Mouse (Mus musculus): Measurements from ENCODE around the gene Tmem161a. TPM values are rescaled to one million over a fixed set of nuclear protein-coding genes. Genes with fewer than 3 reads are reported as not detected.
A peak's percentile ranks its signal among the peaks of the same experiment; 100 is the strongest.
"Not testable (repeated sequence)": the region's sequence is repeated elsewhere in the genome, so short reads cannot be mapped to it uniquely, and the experiment has no call there.

Gene Tmem161a
- total RNA-seq, 2 experiments from 2014 or later: 99.2 to 103 TPM

DNA sequence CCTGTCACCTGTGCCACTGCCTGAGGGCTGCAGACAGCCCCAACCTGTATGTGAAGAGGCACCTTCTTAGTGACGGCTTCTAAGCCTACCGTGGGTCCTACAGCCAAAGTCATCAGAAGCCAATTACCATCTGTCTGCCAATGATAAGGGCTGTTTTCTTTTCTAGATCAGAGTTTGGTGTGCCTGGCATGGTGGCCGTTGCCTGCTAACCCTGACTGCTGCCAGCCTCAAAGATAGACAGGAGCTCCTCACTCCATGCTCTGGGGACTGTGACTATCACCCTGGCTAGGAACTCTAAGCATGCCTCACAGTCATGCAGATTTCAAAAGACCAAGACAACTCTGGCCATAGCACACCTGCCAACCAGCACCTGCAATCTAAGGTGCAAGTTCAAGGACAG is 29.3 kb downstream of the Tmem161a start:
- intact Hi-C loops (cut with DNase I): loop anchor here (2.0 kb wide), 1 partner anchor 21 kb away; no protein-coding TSS in a partner anchor

GRCm38 (mm10) chr8:70203072-70203471 is 30.9 kb downstream of the Tmem161a start:
- intact Hi-C loops (cut with DNase I): no loop called here
- no peak for DNase-seq

More for the DNA sequence above, 29.3 kb downstream of the Tmem161a start:
- DNase-seq: no peak

DNA sequence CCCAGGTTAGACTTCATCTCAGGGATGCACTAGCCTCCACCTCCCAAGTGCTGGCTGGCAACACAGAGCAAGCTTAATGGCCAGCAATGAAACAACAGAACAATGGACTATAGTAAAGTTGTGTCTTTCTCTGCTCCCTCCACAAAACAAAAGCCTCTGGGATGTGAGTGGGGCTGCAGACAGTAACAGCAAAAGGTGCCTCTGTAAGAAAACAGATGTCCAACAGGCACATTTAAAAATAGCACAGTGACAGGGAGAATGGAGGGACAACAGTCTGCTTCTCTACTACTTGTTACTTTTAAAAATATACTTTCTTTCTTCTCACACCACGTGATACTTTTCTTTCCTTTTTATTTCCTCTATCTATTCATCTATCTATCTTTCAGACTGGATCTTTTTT is 32.6 kb downstream of the Tmem161a start:
- no peak for DNase-seq
- intact Hi-C loops (cut with DNase I): no loop called here

DNA sequence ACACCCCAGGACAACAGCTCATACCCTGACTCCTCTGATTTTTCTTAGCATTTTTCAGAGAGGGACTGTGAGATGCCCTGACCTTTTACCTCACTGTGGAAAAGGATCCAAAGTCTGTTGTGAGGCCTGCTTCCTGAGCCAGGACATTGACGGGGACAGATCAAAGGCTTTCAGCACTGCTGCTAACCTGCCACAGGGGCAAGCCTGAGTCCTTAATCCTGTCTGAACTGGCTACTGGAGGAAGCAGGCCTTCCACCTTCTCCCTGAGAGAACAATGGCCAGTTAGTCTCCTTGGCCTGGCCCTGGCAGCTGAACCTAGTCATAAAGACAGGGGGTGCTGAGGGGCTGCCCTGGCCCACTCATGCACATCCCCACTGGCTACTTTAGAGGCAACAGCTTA is 36.0 kb downstream of the Tmem161a start:
- intact Hi-C loops (cut with DNase I): no loop called here
- DNase-seq: no peak

DNA sequence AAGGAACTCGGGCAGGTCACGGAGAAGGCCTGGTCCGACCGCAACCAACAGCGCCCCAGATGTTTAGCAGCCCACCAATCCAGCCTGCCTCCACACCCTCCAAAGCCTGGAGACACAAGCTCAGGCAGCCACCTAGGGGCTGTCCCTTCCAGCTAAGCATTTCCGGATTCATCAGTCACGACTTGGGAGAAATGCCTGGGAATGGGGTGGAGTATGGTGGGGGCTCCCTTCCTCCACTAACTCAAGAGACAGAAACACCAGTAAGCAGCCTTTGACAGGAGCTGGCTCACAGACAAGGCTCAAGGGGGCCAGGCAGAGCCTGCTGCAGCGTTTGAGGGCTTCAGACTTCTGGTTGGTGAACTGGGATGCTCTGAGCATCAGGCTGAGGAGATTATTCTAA is 38.4 kb downstream of the Tmem161a start:
- DNase-seq: no peak
- intact Hi-C loops (cut with DNase I): no loop called here

DNA sequence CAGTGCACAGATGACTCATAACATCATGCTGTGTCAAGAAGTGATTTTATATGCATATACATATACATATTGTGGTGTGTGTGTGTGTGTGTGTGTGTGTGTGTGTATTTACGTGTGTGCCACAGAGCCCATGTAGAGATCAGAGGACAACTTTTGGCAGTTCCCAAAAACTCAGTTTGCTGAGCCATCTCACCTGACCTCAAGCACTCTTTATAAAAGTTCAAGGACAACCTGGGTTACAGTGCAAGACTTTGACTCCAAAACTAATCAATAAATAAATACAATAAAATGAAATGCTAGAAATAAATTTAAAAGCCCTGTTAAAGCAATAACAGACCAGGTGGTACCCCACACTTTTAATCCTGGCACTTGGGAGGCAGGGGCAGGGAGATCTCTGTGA is 39.1 kb downstream of the Tmem161a start:
- DNase-seq: no peak
- intact Hi-C loops (cut with DNase I): no loop called here

GRCm38 (mm10) chr8:70211726-70212111 is 39.6 kb downstream of the Tmem161a start:
- no peak for DNase-seq
- intact Hi-C loops (cut with DNase I): no loop called here

GRCm38 (mm10) chr8:70212112-70213055 is 40.2 kb downstream of the Tmem161a start, which contains the start of gene Slc25a42:
TSS of gene Slc25a42 (minus strand) at chr8:70212305.
- DNase-seq: peak; percentile 94 to 97
- intact Hi-C loops (cut with DNase I): no loop called here

- intact Hi-C loops (cut with DNase I): no loop called here
These were observed 42.3 kb downstream of the Tmem161a start for GRCm38 (mm10) chr8:70214411-70214810.

DNA sequence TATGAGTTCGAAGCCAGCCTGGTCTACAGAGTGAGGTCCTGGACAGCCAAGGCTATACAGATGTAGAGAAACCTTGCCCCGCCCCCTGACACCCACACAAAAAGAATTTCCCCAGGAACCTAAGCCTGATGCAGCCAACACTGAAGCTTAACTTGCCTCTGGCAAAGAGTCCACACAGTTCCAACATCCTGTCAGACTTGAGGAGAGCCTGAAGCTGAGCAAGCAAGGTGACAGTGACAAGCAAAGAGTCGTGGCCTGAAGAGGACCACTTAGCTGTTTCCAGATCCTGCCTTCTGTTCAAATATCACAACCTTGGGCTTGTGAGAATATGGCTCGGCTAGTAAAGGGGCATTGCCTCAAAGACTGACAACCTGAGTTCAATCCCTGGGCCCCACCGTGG is 42.9 kb downstream of the Tmem161a start:
- DNase-seq: no peak
- intact Hi-C loops (cut with DNase I): no loop called here

More at GRCm38 (mm10) chr8:70214411-70214810, 42.3 kb downstream of the Tmem161a start:
- DNase-seq: no peak

- intact Hi-C loops (cut with DNase I); DNase-seq: not testable (repeated sequence)
These were observed 44.0 kb downstream of the Tmem161a start for GRCm38 (mm10) chr8:70216161-70216560.

DNA sequence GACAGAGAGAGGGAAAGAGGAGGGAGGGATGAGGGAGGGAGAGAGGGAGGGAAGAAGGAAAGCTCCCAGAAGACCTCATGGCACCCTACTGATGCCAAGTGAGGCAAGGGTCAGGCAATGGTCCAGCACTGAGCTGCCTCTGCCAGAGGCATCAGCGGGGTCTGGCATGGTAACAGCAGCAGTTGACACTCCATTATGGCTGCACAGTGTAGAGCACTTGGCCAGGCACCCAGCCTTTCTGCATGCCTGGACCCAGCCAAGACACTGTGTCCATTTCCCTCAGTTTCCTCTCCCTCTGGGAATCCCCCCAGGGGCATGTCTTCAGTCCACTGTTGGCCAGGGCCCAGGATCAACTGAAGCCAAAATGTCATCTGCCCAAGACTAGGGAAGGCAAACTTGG is 44.4 kb downstream of the Tmem161a start:
- intact Hi-C loops (cut with DNase I): no loop called here

GRCm38 (mm10) chr8:70217441-70217840 is 45.3 kb downstream of the Tmem161a start:
- DNase-seq: no peak
- intact Hi-C loops (cut with DNase I): no loop called here

More for the DNA sequence above, 44.4 kb downstream of the Tmem161a start:
- DNase-seq: peak; percentile 78 to 80

DNA sequence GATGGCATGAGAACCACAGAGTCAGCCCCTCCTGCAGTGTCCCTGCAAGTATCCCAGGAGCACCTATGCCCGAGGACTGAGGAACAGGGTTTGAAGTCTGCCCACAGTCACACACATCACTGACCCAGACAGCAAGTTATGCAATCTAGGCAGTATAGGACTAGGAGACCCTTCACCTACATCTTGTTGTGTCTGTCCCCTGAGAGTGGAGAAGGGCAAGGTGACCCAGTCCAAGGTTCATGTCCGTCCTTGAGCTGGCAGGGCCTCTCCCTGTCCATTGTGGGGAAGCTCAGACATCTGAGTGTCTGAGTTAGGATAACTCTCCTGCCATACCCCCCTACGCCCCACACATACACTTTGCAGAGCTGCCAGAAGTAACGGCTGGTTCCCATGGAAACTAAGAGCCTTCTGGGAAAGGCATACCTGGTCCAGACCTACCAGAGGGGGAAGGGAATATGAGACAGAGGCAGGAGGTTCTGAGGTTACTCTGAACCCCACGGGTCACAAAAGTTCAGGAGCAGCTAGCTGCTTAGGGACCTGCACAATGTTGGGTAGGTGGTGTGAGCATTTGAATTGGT is 47.0 kb downstream of the Tmem161a start:
- intact Hi-C loops (cut with DNase I): no loop called here
- DNase-seq: no peak

- peak in 1 of 2 experiments; percentile 43 for DNase-seq
- intact Hi-C loops (cut with DNase I): loop anchor here (5.0 kb wide), 1 partner anchor 303 kb away; no protein-coding TSS in a partner anchor
These were observed 48.2 kb downstream of the Tmem161a start for GRCm38 (mm10) chr8:70220236-70220840.

DNA sequence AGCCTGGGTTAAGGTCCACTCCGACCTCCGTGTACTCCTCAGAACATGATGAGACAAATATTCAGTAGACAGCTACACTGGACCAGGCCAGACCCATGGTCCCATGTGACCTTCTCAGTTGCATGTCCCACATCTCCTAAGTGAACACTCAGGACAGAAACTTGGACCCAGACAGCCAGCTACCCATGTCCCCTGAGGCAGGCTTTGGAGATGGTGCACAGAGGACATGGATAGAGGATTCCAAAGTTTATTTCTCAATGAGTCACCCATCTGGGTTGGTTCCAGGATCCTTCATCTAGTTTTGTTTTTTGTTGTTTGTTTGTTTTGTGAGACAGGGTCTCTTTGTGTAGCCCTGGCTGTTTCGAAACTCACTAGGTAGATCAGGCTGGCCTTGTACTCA is 48.8 kb downstream of the Tmem161a start:
- intact Hi-C loops (cut with DNase I): loop anchor here (5.0 kb wide), 1 partner anchor 304 kb away; no protein-coding TSS in a partner anchor
- DNase-seq: no peak

DNA sequence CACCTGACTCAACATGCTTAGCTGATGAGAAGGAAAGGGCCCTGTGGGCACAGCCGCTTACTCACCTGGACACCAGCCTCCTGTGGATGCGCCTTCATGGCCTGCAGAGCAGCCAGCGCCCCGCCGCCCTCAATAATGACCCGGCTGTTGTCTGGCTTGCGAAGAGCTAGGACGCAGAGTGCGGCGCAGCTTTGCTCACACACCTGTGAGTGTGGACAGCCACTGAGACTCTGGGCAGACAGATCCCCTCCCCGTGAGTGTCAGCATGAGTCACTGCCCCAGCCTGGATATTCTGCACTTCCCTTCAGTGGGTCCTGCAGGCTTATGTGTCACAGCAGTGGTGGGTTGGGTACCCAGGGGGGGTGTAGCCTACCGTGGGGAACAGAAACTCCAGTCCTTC is 49.9 kb downstream of the Tmem161a start:
- no peak for DNase-seq
- intact Hi-C loops (cut with DNase I): loop anchor here (2.0 to 5.0 kb wide), 3 partner anchors 21 to 305 kb away; no protein-coding TSS in a partner anchor

- intact Hi-C loops (cut with DNase I): loop anchor here (1.0 to 5.0 kb wide), 5 partner anchors 23 to 306 kb away; no protein-coding TSS in a partner anchor
- DNase-seq: peak; percentile 53 to 61
These were observed 51.2 kb downstream of the Tmem161a start for GRCm38 (mm10) chr8:70223341-70223740.

DNA sequence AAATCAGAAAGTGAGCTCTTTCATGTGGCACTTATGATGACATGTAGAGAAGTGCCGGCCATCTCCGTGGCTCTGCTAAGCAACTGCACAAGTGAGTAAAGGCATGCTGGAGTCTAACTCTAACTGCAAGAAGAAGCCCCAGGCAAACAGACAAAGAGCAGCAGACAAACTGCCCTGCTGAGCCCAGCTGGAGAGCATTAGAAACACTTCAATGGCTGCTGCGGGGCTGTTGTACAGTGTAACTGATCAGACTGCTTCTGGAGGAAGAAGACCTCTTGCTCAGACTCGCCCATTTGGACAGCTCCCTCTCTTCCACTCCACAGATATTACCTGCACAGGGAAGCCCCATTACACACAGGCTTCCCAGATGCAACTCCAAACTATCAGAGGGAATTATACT is 55.8 kb downstream of the Tmem161a start:
- DNase-seq: no peak
- intact Hi-C loops (cut with DNase I): no loop called here

GRCm38 (mm10) chr8:70230837-70231236 is 58.7 kb downstream of the Tmem161a start:
- no peak for DNase-seq
- intact Hi-C loops (cut with DNase I): no loop called here
